Mouse (Mus musculus) testis, adult 2 months (tissue): ENCODE measurements around the gene Trim46.

Experiments used
- CTCF ChIP-seq: fragments of 200-500 bp; IDR thresholded peaks from 2 replicates; pipeline ENCODE4 v1.5.1; 2012; ENCODE audit warnings: low read depth, mild to moderate bottlenecking, inconsistent platforms, low read length, moderate library complexity; ENCODE audit not compliant: control insufficient read depth, insufficient read depth, insufficient replicate concordance
- POLR2A ChIP-seq: fragments of 200-500 bp; IDR thresholded peaks from 2 replicates; pipeline ENCODE4 v1.6.1; 2012; ENCODE audit warnings: low read depth, mild to moderate bottlenecking, inconsistent platforms, low read length, moderate library complexity; ENCODE audit not compliant: control insufficient read depth

- TF ChIP-seq POLR2A (no peak), CTCF (peak; percentile 89)
Observed at GRCm38 (mm10) chr3:89281579-89282290, 35.6 kb upstream of the Trim46 start.
